Mouse (Mus musculus): Measurements from ENCODE around the gene Lin28a.

The Lin28a gene

DNA sequence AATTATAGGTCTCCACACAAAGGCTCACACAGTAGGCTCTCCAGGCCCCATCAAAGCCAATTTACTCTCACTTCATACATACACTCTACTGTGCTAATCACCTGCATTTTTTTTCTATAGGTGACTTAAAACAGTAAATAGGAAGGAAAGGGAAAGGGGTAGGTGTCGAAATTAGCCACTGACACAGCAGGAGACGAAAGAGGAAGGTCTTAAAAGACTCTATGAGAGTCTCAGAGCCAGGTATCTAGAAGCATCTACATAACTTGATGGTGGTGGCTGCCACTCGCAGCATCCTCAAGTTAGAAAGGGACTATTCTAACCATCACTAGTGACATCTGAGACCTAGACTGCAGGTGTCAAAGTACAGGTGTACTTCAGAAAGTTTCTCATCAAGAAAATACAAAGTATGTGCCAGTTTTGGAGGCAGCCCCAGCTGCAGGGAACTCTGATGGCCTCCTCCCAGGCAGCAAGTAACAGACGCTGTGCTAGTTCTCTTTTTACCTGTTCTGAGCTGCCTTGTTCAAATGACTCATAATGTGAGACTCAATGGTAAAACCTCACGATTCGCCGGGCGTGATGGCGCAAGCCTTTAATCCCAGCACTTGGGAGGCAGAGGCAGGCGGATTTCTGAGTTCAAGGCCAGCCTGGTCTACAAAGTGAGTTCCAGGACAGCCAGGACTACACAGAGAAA is 40.5 kb downstream of the Lin28a start:
- Histone ChIP-seq H3K27me3 (ENCODE audit: insufficient read depth, low read length) (no peaks in the 10 kb centered on the region), H3K9me3 (ENCODE audit: low read length) (no peaks in the 10 kb centered on the region)
- no peak for TF ChIP-seq CTCF (conservative IDR thresholded peaks at IDR 0.05; ENCODE audit: low read length)
- no peak for TF ChIP-seq POU5F1 (IDR thresholded peaks at IDR 0.05; ENCODE audit: borderline replicate concordance, low read length)
- TF ChIP-seq NANOG (IDR thresholded peaks at IDR 0.05; ENCODE audit: borderline replicate concordance, low read length): no peak

DNA sequence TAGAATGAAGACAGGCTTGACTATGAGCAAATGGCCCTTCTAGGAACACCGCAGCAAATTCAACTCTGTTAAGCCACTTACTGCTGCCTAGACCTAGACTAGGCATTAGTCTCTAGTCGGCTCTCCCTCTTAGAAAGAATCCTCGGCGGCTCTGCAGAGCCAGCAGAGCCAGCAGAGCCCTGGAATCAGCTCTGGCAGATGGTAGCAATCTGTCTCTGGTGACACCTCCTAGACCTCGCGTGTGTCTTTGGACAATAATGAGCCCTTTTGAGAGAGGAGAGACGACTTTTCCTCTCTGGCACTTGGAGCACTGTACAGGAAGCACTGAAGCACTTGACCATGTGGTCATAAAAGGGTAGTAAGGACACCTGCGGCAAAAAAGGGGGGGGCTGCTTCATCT is 46.9 kb downstream of the Lin28a start:
- peaks cover 37% of the 10 kb centered on the region for H3K4me1 ChIP-seq (replicated peaks; ENCODE audit: low read depth, low read length)
- H3K27me3 ChIP-seq (ENCODE audit: insufficient read depth, low read length): no peaks in the 10 kb centered on the region
- TF ChIP-seq POU5F1 (IDR thresholded peaks at IDR 0.05; ENCODE audit: borderline replicate concordance, low read length) (no peak), CTCF (conservative IDR thresholded peaks at IDR 0.05; ENCODE audit: low read length) (no peak), NANOG (IDR thresholded peaks at IDR 0.05; ENCODE audit: borderline replicate concordance, low read length) (no peak)
- H3K9me3 ChIP-seq (ENCODE audit: low read length): no peaks in the 10 kb centered on the region
- peaks cover 55% of the 10 kb centered on the region for H3K36me3 ChIP-seq (ENCODE audit: insufficient read depth, low read length)
- H3K4me3 ChIP-seq (replicated peaks; ENCODE audit: low read length): no peak overlapping the region

More for the DNA sequence above, 40.5 kb downstream of the Lin28a start:
- Histone ChIP-seq H3K4me3 (replicated peaks; ENCODE audit: low read length) (no peak overlapping the region), H3K36me3 (ENCODE audit: insufficient read depth, low read length) (peaks cover 78% of the 10 kb centered on the region), H3K4me1 (replicated peaks; ENCODE audit: low read depth, low read length) (peaks cover 21% of the 10 kb centered on the region)

DNA sequence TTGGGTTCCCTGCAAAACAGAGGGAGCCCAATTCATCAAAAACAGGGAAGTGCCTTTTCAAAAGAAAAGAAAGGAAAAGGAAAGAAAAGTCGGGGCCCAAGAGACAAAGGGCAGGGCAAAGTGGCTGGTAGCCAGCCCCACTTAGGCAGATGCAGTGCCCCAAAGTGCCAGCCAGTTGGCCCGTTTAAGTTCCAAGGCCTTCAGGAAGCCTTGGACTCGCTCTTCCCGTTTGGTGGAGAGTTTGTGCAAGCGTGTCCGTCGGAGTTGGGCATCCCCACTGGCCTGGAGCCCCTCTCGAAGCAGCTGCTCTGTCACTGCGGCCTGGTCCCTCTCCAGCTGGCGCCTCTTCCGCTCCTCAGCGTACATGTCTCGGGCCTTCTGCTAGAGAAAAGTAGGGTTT is 47.8 kb downstream of the Lin28a start:
- Histone ChIP-seq H3K36me3 (ENCODE audit: insufficient read depth, low read length) (peaks cover 55% of the 10 kb centered on the region), H3K27me3 (ENCODE audit: insufficient read depth, low read length) (no peaks in the 10 kb centered on the region), H3K4me1 (replicated peaks; ENCODE audit: low read depth, low read length) (peaks cover 36% of the 10 kb centered on the region), H3K4me3 (replicated peaks; ENCODE audit: low read length) (no peak overlapping the region), H3K9me3 (ENCODE audit: low read length) (no peaks in the 10 kb centered on the region)
- TF ChIP-seq CTCF (conservative IDR thresholded peaks at IDR 0.05; ENCODE audit: low read length): no peak
- TF ChIP-seq NANOG (IDR thresholded peaks at IDR 0.05; ENCODE audit: borderline replicate concordance, low read length): no peak
- no peak for TF ChIP-seq POU5F1 (IDR thresholded peaks at IDR 0.05; ENCODE audit: borderline replicate concordance, low read length)

DNA sequence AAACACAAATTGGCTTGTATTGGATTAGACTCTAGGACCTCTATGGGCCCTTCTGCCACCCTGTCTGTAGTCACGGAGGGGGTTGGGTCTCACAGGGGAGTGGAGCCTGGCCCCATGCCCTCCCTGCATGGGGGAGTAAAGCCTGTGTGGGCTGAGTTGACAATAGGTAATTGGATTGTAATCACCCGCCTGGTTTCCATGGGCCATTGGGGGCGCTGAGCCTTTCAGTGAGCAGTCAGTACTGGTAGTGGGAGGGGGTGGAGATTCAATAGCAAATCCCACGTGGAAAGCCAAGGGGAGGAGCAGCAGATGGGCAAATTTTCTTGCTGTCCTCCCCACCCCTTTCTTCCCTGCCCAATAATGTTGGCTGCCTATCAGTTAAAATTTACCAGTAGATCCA is 48.4 kb downstream of the Lin28a start:
- H3K4me3 ChIP-seq (replicated peaks; ENCODE audit: low read length): no peak overlapping the region

DNA sequence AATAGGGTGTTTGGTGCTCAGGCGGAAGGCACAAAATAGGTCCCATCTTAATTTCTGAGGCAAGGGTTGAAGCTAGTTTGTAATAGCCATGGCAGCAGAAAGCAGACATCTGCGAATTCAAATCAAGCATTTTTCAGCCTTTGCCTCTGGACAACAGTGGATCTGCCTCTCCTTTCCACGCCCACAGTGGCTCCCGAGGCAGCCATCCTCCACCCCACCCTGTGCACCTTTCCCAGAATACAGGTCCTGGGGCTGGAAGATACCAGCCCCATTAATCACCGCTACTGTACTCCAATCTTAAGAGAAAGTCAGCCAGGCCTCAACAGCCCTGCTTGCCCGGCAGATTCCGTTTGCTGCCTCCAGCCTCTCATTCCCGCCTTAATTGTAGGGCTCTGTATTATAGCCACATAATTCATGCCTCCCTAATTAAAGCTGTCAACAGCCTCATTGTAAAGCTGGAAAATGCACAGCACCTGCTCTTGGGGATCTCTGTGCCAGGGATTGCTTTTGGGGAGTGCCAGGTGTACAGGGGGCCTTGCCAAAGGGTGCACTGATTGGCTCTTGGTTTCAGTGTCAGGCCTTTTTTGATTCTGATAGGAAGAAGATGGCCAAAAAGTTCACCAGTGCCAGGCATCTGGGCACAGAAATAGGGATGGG is 49.4 kb downstream of the Lin28a start:
- peaks cover 55% of the 10 kb centered on the region for H3K36me3 ChIP-seq (ENCODE audit: insufficient read depth, low read length)
- peaks cover 45% of the 10 kb centered on the region for H3K4me1 ChIP-seq (replicated peaks; ENCODE audit: low read depth, low read length)
- no peak for TF ChIP-seq NANOG (IDR thresholded peaks at IDR 0.05; ENCODE audit: borderline replicate concordance, low read length)
- TF ChIP-seq POU5F1 (IDR thresholded peaks at IDR 0.05; ENCODE audit: borderline replicate concordance, low read length): no peak
- TF ChIP-seq CTCF (conservative IDR thresholded peaks at IDR 0.05; ENCODE audit: low read length): no peak
- no peaks in the 10 kb centered on the region for H3K27me3 ChIP-seq (ENCODE audit: insufficient read depth, low read length)
- peak overlapping the region; percentile 92 for H3K4me3 ChIP-seq (replicated peaks; ENCODE audit: low read length)
- H3K9me3 ChIP-seq (ENCODE audit: low read length): no peaks in the 10 kb centered on the region

More for the DNA sequence above, 48.4 kb downstream of the Lin28a start:
- H3K4me1 ChIP-seq (replicated peaks; ENCODE audit: low read depth, low read length): peaks cover 42% of the 10 kb centered on the region
- TF ChIP-seq CTCF (conservative IDR thresholded peaks at IDR 0.05; ENCODE audit: low read length): no peak
- TF ChIP-seq NANOG (IDR thresholded peaks at IDR 0.05; ENCODE audit: borderline replicate concordance, low read length): no peak
- TF ChIP-seq POU5F1 (IDR thresholded peaks at IDR 0.05; ENCODE audit: borderline replicate concordance, low read length): no peak
- no peaks in the 10 kb centered on the region for H3K9me3 ChIP-seq (ENCODE audit: low read length)
- H3K27me3 ChIP-seq (ENCODE audit: insufficient read depth, low read length): no peaks in the 10 kb centered on the region
- H3K36me3 ChIP-seq (ENCODE audit: insufficient read depth, low read length): peaks cover 58% of the 10 kb centered on the region

DNA sequence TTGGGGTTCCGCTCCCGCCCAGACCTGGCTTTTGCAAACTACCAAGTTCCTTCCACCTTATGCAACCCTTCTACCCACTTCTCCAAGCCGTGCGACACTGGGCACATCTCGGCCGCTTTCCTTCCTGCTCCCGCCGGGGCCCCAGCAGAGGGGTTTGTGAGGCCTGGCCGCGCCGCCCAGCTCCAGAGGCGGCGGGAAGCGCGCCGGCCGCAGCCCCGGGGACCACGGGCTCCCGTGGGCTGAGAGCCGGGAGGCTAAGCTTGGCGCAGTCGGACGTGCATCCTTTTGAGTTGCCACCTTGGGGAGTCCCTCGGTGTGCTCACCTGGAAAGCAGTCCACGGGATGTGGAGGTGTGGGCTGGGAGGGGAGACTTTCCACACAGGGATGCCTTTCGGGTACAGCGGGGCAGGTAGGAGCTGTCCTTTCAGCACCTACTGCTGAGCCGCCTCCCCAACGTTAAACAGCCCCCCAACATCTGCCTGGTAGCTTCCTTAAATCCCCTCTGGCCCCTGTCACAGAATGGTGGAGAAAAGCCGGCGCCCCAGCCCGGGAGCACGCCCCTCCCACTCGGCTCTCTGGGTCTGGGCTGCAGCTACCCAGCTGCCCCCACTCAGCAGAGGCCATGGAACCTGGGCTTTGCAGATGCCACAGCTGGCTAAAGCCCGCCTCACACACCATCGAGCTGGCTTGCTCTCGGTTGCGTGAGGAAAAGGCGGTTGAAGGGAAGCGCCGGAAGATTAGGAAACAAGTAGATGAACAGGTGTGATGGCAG is 50.3 kb downstream of the Lin28a start, which contains the start of gene Hmgn2:
Hmgn2 (minus strand) TSS at position 501 of the 772 bp plus-strand sequence.
- Histone ChIP-seq H3K36me3 (ENCODE audit: insufficient read depth, low read length) (peaks cover 64% of the 10 kb centered on the region), H3K27me3 (ENCODE audit: insufficient read depth, low read length) (no peaks in the 10 kb centered on the region), H3K4me1 (replicated peaks; ENCODE audit: low read depth, low read length) (peaks cover 54% of the 10 kb centered on the region), H3K9me3 (ENCODE audit: low read length) (no peaks in the 10 kb centered on the region), H3K4me3 (replicated peaks; ENCODE audit: low read length) (peak within 1 kb of the TSS; percentile 92)
- TF ChIP-seq CTCF (conservative IDR thresholded peaks at IDR 0.05; ENCODE audit: low read length): no peak
- no peak for TF ChIP-seq NANOG (IDR thresholded peaks at IDR 0.05; ENCODE audit: borderline replicate concordance, low read length)
- TF ChIP-seq POU5F1 (IDR thresholded peaks at IDR 0.05; ENCODE audit: borderline replicate concordance, low read length): no peak

DNA sequence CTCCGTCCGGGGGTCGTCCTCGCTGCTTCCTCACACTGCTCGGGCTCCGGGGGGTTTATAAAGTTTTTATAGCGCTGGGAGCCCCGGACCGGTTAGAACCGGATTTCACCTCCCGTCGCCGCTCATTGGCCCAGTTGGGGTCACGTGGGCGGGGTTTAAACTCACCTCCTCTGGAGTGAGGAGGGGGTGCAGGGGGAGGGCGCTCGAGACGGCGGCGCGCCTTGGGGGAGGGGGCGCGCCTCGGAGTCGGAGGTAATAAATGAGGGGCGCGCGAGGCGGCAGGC is 50.8 kb downstream of the Lin28a start:
- Histone ChIP-seq H3K36me3 (ENCODE audit: insufficient read depth, low read length) (peaks cover 69% of the 10 kb centered on the region), H3K9me3 (ENCODE audit: low read length) (no peaks in the 10 kb centered on the region), H3K4me3 (replicated peaks; ENCODE audit: low read length) (peak overlapping the region; percentile 92), H3K4me1 (replicated peaks; ENCODE audit: low read depth, low read length) (peaks cover 59% of the 10 kb centered on the region), H3K27me3 (ENCODE audit: insufficient read depth, low read length) (no peaks in the 10 kb centered on the region)
- TF ChIP-seq POU5F1 (IDR thresholded peaks at IDR 0.05; ENCODE audit: borderline replicate concordance, low read length): no peak
- TF ChIP-seq CTCF (conservative IDR thresholded peaks at IDR 0.05; ENCODE audit: low read length): no peak
- TF ChIP-seq NANOG (IDR thresholded peaks at IDR 0.05; ENCODE audit: borderline replicate concordance, low read length): no peak

DNA sequence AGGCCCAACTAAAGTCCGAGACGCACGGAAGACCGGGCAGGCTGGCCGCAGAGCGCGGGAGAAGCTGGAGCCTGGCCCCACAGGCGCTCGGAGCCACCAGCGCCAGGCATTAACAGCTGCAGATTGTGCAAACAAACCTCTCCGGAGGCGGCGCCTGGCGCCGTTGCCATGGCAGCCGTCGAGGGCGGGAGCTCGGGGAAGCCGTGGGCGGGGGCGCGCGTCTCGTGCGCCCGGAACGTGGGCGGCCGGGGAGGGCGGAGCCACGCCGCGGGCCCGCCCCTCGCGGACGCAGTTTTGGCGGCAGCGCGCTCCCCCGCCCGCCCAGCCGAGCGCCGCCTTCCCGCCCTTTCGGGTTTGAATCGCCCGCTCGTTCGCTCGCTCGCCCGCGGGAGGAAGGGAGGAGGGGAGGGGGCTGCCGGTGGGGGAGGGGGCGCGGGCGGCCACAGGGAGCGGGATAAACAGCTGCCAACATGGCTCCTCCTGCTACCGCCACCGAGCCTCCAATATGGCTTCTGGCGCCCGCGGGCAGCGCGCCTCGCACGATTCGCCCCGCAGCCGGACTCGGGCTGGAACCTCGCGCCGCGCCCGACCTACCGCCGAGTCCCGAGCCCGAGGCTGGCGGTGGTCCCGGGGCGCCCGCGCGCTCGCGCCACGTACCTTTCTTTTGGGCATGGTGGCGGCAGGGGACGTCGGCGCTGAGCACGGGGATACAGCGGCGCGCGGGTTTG is 51.3 kb downstream of the Lin28a start:
- H3K4me3 ChIP-seq (replicated peaks; ENCODE audit: low read length): peak overlapping the region; percentile 92
- no peaks in the 10 kb centered on the region for H3K9me3 ChIP-seq (ENCODE audit: low read length)
- no peaks in the 10 kb centered on the region for H3K27me3 ChIP-seq (ENCODE audit: insufficient read depth, low read length)
- H3K4me1 ChIP-seq (replicated peaks; ENCODE audit: low read depth, low read length): peaks cover 64% of the 10 kb centered on the region
- no peak for TF ChIP-seq POU5F1 (IDR thresholded peaks at IDR 0.05; ENCODE audit: borderline replicate concordance, low read length)
- no peak for TF ChIP-seq CTCF (conservative IDR thresholded peaks at IDR 0.05; ENCODE audit: low read length)
- TF ChIP-seq NANOG (IDR thresholded peaks at IDR 0.05; ENCODE audit: borderline replicate concordance, low read length): no peak
- peaks cover 69% of the 10 kb centered on the region for H3K36me3 ChIP-seq (ENCODE audit: insufficient read depth, low read length)

Data from E14TG2a.4 (cell line).